Mouse (Mus musculus) B cell, adult 2 months (primary cell): ENCODE results near the gene Mfap4.

ENCODE experiments used
- DNase-seq, 2 experiments: peaks; one replicate each; pipeline ENCODE4 v3.0.0; 2022

Gene Mfap4

GRCm38 (mm10) chr11:61519484-61520107, 34.4 kb downstream of the Mfap4 start:
- DNase-seq: no peak

- DNase-seq: no peak
Measured at GRCm38 (mm10) chr11:61526872-61527271, 41.6 kb downstream of the Mfap4 start.

- DNase-seq: no peak
Measured at GRCm38 (mm10) chr11:61529268-61529713, 44.1 kb downstream of the Mfap4 start.

GRCm38 (mm10) chr11:61532820-61533219, 47.6 kb downstream of the Mfap4 start:
- DNase-seq: no peak

- no peak for DNase-seq
Measured at GRCm38 (mm10) chr11:61533571-61533970, 48.3 kb downstream of the Mfap4 start.

GRCm38 (mm10) chr11:61535530-61535929, 50.3 kb downstream of the Mfap4 start:
- no peak for DNase-seq

GRCm38 (mm10) chr11:61536952-61537351, 51.7 kb downstream of the Mfap4 start:
- DNase-seq: no peak

GRCm38 (mm10) chr11:61537362-61537761, 52.1 kb downstream of the Mfap4 start:
- DNase-seq: no peak
